Mouse (Mus musculus) urinary bladder, adult 2 months (tissue): ENCODE results near the gene Sbno2. TPM values are rescaled to one million over a fixed set of nuclear protein-coding genes. Genes with fewer than 3 reads are reported as not detected.
A peak's percentile ranks its signal among the peaks of the same experiment; 100 is the strongest.

Source experiments
- DNase-seq: peaks from one replicate; pipeline ENCODE4 v3.0.0; 2022; ENCODE audit warnings: low spot score
- polyA plus RNA-seq: library from polyadenylated mRNA; depleted of rRNA; stranded (reverse); fragments of >200 nt; gene quantifications from 2 replicates; pipeline ENCODE4 v1.2.3, GENCODE M21; 2012

Sbno2 gene
- polyA plus RNA-seq, 1 experiment, result 34.0 TPM

DNA sequence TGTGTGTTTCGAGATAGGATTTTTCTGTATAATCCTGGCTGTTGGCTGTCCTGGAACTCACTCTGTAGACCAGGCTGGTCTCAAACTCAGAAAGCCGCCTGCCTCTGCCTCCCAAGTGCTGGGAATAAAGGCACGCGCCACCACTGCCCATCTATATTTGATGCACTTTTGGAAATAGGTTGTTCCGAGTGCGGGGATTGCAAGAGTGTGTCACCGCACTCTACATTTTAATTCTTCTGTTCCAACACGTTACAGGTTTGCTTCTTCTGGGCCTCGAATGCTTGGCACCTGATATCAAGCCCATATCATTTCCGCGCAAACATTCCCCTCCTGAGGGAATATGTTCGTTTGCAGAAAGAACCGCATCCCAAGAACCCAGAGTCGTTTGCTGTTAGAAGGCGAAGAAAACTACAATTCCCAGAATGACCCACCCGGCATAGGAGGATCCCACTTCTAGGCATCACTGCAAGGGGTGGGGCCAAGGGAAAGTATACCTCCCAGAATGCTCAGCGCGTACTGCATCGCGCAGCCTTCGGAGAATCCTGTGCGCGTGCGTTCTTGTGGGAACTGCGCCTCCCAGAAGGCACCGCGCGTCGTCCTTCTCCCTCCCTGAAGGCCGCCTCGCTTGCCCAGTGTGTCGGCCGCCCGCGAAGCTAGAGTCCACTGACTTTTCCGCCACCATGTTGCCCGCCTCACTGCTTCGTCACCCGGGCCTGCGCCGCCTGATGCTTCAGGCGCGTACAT lies 36.6 kb upstream of the Sbno2 start:
- peak; percentile 79 for DNase-seq

DNA sequence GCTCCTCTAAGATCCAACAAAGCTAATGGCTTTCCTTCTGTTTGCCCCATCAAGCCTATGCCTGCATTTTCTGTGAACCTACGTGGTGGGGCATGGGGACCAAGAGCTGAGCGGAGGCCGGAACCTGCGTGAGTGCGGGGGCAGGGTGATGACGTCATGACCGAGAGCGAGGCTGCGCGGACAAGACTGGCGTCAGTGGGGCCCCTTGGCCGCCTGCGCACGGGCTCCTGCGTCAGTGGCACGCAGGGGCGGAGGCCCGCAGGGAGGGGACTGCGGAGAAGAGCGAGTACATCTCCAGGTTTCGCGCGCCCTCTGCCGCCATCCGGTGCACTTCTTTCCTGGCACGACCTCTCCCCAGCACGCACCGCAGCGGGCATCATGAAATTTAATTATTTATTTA lies 35.9 kb upstream of the Sbno2 start:
- DNase-seq, result peak; percentile 90

DNA sequence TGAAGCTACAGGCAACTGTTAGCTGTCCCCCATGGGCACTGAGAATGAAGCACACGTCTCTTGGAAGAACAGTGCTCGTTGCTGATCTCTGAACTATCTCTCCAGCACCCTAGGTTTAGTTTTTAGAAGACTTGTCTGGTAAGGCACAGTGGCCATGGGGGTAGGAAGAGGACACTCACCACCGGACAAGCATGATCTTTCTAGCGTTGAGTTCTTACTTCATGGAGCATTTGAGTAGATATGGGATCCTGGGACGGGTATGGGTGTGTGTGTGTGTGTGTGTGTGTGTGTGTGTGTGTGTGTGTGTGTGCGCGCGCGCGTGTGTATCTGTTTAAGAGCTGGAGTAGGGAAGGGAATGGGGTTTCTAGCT lies 35.3 kb upstream of the Sbno2 start, which contains the start of gene Cbarp:
Gene Cbarp (minus strand): TSS at position 170 of the 370 bp plus-strand sequence.
- DNase-seq, result no peak

DNA sequence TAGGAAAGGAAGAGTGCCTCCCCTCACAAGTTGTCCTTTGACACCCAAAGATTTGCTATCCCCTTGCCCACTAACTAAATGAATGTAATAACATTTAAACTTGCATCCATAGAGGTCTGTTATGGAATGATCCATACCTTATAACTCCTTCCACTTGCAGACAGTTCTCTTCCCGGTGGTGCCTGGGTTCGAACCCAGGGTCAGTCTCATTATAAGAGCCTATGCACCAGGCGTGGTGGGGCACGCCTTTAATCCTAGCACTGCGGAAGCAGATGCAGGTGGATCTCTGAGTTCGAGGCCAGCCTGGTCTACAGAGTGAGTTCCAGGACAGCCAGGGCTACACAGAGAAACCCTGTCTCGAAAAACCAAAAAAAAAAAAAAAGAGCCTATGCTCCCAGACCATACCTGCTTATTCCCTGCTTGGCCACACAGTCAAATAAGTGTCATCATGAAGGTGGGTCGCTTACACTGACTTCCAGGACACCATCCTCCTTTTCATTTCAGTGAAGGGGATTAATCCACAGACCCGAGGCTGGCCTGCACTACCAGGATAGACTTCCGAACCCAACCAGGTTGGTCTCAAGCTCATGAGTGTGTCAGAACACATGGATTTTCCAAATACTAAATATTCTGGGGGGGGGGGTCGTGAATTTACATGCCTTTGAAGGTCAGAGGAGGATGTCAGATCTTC lies 34.7 kb upstream of the Sbno2 start:
- no peak for DNase-seq

DNA sequence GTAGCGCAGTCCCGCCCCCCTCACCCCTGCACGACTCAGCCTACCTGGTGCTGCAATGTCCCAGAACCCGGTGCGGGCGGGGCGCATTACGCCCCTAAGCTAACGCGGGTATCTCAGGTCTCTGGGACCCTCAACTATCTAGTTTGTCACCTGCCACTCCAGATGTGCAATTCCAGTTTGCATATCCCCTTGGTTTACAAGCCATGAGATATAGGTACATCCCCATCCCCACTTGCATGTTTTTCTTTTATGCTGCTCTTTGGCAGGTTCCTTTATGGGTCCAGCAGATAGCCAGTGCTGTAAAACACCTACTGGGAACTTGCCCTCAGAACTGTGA lies 34.0 kb upstream of the Sbno2 start:
- no peak for DNase-seq

DNA sequence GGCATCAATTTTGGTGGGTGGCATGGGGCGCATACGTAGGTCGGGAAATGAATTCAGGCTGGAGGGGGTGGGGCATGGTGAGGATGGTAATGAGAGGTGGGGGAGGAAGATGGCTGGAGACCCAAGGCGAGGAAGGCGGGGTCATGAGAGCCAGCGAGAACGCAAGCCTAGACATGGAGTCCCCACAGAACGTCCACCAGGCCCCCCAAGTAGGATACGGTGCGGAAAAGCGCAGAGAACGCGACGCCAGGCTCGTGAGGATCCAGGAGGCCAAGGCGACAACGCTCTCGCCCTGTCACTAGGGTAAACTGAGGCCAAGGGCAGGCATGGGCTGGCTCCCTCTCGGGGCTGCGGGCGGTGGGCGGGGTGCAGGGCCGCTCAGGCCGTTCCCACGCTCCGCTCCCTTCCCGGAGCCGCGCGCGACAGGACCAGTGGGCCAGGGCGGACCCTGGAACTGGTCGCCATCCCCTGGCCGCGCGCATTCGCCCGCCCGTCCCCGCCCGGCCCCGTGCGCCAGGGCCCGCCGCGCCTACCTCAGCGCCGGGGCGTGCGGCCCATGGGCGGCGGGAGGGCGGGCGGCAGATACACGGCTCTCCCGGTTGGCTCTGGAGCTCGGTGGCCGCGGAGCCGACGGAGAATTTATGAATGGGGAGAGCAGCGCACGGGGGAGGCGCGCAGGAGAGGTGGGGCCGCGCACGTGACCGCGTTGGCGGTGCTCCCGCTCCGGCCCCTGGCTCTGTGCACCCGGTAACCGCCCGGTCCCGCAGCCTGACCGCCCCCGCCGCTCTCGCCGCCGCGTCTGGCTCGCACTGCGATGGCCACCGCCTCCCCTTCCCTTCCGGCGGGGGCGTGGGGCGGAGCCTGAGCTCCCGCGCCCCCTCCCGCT lies 33.4 kb upstream of the Sbno2 start, which contains the start of gene Atp5d:
Gene Atp5d (plus strand): TSS at position 80 of the 886 bp plus-strand sequence.
- peak; percentile 67 for DNase-seq

DNA sequence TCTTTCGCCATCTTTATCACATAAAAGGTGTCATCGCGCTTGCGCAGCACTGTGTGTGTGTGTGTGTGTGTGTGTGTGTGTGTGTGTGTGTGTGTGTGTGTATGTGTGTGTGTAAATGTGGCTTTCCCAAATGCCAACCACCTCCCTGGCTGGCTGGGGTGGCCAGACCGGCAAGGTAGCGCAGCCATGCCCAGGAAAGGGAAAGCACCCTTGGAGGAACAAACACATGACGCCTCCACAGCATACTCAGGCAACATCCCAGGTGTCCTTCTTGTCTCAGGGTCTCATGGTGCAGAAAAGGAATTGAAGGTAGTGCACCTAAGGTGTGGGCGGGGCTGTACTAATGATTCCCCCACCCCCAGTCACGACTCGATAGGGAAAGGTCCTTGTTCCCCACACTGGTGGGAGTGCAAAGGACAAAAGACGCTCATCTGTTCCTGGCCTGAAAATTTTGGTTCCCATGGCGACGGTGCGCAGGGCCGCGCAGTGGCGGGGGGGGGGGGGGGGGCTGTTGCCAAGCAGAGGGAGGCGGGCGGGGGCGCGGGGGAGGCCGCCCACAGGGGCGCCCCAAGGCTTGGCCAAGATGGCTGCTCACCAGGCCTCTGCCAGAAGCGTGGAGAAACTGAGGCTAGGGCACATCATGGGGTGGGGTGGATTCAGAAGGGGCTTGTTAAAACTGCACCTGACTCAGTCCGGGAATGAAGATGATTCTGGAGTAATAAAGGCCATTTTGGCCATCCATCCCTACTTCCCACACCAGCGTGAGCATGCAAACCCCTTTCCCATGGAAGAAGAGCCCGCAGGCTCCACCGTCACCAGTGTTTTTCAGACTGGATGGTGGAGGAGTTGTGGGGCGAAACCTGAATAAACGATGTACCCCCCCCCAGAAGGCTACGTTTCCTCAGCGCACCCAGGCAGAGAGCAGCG lies 32.5 kb upstream of the Sbno2 start:
- DNase-seq, result no peak

DNA sequence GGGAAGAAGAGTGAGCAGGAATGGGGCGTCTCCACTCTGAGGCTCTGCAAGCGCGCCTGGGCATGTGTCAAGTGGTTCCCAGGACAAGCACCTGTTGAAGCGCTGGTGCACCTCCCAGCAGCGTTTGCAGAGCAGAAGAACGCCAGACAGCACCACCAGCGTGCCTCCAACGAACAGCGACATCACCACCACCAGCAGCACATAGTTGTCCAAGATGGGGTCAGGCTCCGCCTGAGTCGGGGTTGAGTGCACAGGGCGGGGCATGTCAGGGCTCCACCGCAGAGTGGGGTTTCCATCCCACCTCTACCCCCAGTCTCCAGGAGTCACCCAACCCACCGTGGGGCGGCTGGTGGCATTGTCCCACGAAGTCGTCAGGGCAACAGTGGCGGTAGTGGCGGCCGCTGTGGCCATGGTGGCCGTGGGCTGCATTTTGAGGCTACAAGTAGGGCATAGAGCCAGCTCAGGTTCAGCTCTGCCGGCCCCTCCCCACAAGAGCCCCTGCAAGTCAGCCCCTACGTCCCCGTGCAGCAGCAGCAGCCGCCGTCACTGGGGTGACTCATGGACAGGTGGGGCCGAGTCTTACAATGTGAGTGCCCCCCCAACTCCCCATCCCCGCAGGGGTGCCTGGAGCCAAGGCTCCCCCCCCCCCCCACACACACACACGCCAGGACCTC lies 31.7 kb upstream of the Sbno2 start:
- no peak for DNase-seq

DNA sequence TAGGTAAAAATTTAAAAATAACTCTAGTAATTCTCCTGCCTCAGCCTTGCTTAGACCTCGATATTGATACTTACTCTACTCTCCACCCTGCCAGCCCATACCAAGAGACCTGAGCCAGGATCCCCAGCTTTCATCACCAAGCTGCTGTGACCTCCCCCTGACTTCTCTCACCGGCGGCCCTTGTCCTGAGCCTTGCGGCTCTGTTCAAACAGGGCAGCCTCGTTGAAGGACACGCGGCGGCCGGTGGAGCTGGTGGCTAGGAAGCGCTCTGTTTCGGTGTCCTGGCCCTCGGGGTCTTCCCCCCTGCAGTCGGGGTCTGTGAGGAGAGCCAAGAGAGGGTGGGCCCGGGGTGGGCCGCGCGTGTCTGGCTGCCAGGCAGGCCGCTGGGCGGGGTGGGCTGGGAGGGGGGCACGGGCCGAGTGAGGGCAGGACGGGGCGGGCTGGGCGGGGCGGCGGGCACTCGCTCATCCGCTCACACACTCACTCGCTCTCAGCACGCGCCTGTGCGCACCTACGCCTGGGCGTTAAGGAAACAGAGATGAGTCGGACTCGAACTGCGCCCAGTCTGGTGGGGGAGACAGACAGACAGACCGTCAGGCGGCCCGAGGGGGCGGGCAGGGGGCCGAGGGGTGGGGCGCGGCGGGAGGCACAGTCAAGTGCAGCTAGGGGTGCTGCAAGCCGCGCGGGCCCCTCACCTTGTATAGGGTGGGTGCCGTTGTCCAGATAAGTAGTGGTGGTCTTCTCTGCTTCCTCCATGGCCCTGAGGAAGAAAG lies 31.0 kb upstream of the Sbno2 start:
- no peak for DNase-seq

DNA sequence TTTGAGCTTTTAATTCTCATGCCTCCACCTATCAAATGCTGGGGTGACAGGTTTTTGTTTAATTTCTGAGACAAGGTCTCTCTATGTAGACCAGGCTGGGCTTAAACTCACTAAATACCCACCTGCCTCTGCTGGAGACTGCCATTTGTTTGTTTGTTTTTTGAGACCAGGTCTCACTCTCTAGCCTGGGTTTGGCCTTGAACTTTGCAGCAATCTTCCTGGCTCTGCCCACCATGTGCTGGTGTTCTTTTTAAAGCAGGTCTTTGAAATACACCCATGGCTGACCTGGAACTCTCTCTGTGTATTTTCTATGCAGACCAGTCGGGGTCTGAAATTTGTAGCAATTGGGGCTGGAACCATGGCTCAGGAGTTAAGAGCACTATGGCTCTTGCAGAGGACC lies 30.3 kb upstream of the Sbno2 start:
- no peak for DNase-seq

DNA sequence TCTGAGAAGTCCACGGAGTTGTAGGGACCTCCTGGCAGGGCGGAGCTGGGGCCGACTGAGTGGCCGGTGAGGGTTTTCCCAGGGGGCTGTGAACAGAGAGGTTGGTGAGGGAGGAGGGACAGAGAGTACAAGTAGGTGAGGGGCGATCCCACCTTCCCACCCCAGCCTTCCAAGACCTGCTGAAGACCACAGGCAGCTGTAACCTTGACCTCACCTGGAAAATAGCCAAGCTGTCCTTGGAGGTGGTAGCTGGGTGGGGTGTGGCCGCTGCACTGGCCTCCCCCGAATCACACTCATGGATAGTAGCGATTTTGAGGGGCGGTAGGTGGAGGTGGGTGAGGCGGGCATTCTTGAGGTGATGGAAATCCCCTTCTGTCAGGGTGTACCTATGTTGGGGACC lies 29.8 kb upstream of the Sbno2 start:
- no peak for DNase-seq

DNA sequence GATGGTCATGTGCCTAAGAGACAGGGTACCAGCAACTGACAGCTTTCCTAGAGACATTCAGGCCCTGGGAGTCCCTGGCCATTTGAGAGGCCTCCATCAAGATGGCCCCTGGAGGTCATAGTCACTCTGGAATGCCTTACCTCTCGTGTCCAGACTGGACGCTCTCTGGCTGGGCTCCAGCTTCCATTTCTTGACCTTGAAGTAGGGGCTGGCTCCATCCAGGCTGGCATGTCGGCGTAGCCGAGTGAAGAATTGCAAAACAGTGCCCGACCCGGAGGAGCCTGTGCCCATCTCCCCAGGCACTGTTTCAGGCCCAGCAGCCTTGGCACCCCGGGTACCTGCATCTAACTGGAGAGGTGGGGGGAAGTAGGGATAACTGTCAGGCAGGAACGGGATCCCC lies 29.1 kb upstream of the Sbno2 start:
- DNase-seq, result no peak

DNA sequence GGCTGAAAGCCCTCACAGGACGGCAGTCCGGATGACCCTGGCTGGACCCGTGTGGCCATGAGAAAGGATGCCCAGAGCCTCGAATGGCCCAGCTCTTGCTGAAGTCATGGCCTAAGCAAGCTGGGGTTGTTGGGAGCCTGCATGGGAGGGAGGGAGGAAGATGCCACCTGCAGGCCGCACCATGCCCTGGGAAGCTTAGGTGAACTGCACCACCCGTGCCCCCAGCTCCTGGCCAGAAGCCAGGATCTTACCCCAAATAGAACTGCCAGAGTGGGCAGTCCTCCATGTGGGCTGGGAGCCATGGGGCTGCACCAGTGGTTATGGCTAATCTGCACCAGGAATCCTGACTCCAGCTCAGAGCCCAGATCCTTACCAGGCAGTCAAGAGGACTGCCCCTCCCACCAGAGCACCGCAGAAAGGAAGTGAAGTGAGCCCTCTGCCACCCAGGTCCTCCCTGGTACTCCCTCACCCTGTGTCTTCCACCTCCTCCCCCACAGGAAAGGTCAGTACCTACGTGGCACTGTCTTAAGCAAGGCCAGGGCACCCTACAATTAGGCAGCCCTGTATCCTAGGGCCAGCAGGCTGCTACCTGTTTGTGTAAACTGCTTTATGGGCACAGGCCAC lies 28.0 kb upstream of the Sbno2 start:
- DNase-seq, result no peak

DNA sequence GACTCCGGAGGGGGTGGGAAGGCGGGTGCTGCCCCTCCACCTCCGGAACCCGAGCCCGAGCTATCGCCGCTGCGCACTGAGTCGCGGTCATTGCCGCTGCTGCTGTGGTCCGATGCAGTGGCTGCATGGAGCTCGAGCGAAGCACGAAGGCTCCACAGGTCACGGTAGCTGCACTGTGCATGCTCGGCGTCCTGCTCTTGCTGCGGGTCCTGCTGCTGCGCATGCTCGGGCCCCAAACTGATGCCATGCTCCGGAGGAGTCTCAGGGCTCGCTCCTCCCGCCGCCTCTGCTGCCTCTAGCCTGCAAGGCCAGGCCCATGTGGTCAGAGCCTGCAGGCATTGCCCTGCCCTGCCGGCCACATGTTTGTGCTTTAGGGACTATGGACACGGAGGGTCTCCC lies 26.6 kb upstream of the Sbno2 start:
- no peak for DNase-seq

DNA sequence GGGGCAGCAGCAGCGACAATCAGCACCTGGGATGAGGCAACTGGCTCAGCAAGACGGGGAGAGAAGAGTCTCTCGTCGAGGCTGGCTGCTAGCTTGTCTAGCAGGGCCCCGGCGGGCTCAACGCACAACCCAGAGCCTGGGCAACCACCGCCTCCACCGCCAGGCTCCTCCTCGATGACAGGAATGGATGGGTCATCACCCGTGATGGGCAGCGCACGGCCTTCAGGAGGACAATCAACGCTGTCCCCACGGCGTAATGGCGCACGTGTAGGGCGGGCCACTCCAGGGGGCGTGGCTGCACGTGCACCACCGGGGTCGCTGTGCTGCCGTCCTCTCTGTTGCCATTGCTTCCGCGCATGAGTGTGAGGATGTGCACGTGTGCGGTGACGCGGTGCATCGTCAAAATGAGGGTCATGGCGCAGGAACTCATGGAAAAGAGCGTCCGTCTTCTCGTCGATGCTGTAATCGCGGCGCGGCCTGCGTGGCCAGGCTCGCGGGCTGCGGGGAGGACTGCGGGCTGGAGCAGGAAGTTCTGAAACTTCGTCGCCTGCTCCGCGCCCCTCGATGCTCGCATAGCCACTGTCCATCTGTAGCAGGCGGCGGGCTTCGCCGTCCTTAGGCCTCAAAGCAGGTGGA lies 26.1 kb upstream of the Sbno2 start:
- DNase-seq, result no peak

DNA sequence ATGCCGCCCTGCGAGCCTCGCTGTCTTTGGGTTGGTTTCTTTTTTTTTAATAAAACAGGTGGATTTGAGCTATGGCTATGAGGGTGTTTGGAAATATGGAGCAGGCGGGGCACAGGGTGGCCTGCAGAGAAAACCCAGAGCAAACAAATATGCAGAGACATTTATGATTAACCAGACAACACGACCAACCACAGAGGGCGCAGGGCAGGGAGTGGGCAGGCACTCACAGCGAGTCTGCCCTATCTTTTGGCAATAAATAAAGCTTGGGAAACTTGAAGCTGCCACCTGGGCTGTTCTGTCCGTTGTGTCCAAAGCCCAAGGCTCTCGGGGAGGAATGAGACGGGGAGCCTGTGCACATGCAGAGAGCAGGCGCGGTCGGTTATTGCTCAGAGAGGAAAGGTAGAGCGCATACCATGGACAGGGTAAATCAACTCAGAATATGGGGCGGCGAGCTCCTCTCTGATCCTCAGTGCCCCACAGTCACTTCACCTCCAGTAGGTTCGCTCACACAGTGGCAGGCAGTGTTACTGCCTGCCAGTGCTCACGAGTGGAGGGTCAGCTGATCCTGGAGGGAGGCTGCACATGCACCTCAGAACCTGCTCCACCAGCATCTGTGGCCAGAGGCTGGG lies 25.1 kb upstream of the Sbno2 start:
- no peak for DNase-seq

DNA sequence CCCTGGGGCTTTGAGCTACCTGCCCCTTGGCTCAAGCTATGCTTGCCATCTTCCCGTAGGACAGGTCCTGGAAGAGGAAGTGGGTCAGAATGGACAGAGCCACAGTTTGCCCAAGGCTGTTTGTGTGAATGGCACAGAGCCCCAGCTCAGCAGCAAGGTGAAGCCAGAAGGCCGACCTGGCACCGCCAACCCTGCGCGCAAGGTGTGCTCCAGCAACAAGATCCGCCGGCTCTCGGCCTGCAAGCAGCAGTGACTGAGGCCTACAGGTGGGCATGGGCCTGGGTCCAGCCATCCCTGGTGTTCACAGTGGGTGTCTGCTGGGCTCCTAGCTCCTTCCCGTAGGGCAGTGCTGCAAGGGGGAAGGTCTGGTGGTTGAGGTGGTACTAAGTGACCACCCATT lies 24.5 kb upstream of the Sbno2 start:
- no peak for DNase-seq

DNA sequence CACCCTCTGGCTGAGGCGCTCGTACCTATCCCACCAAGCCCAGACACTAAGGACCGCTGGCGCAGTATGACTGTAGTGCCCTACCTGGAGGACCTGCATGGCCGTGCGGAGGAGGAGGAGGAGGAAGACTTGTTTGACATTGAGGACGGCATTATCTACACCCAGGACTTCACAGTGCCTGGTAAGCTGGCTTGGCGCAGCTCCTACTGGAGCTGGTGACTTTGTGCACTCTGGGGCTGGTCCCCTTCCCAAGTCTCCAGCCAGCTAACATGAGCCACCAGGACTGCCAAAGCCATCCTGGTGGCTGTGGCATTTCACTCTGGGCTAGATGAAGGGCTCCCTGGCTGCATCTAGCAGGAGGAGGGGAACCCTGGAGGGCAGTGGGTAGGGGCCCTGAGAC lies 22.5 kb upstream of the Sbno2 start:
- DNase-seq, result no peak
